Mouse (Mus musculus) kidney, postnatal 4 days (tissue): ENCODE data around the gene Itprip.
"Not testable (repeated sequence)": the region's sequence is repeated elsewhere in the genome, so short reads cannot be mapped to it uniquely, and the experiment has no call there.

Experiments used
- DNase-seq, 2 experiments: peaks; one replicate each; pipeline ENCODE4 v3.0.0; 2021; ENCODE audit warnings: mixed read lengths in 2 of 2

Itprip gene

GRCm38 (mm10) chr19:47852131-47852530 is 67.0 kb downstream of the Itprip start:
- DNase-seq: not testable (repeated sequence)

DNA sequence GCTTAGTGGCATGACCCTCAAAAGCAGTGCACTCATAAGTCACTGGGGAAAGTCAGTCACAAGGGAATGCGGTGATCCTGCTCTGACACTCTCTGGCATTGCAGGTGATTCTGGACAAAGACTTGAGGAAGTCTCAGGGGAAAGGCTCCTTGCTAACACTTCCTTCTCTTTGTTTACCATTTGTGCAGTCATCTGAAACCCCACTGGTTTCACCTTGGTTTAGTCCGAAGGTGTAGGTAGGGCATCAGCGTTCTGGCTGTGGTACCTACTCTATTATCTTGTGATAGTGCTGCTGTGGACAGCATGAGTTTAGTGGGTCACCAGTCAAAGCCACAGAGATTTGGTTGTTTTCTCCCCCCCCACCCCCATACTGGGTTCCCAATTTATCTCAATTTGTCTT is 69.4 kb downstream of the Itprip start:
- DNase-seq: no peak
